Mouse (Mus musculus) layer of hippocampus, postnatal 25 days (tissue): Measurements from ENCODE around the gene Bricd5. TPM values are rescaled to one million over a fixed set of nuclear protein-coding genes. Genes with fewer than 3 reads are reported as not detected.
A peak's percentile ranks its signal among the peaks of the same experiment; 100 is the strongest.

Experiments
- DNase-seq, 2 experiments: peaks; one replicate each; pipeline ENCODE4 v3.0.0; 2022; ENCODE audit warnings: mixed read lengths in 2 of 2, low spot score in 1 of 2; ENCODE audit errors: extremely low spot score in 1 of 2
- total RNA-seq, 2 experiments: library from RNA; stranded (reverse); gene quantifications; 2 replicates each; pipeline ENCODE4 v1.2.3; 2021

Gene Bricd5
- total RNA-seq, 2 experiments from 2014 or later = 1.6 to 3.5 TPM

DNA sequence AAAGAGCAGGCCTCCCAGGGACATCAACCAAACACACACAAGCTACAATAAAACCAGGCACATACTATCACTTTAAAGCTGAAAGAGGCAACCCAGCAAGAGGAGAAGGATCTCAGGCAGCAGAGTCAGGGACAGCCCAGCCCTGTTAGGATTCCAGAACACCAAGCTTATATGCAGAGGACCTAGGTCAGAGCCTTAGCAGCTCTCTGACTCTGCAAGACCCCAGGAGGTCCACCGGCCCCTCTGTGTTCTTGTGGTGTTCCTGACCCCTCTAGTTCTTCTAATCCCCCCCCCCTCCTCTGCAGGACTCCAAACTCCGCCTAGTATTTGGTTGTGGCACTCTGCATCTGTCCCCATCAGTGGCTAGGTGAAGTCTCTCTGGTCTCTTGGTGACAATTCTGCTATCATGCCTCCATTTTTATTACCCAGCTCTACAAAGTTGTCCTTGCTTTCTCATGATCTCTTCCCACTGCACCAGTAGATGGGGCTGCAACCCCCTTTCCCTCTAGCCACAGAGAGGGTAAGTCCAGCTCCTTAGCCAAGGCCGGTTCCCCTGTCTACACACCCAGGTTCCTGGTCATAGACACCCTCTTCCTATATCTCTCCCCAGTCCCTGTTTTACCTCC lies 6.6 kb downstream of the Bricd5 start:
- DNase-seq = no peak

DNA sequence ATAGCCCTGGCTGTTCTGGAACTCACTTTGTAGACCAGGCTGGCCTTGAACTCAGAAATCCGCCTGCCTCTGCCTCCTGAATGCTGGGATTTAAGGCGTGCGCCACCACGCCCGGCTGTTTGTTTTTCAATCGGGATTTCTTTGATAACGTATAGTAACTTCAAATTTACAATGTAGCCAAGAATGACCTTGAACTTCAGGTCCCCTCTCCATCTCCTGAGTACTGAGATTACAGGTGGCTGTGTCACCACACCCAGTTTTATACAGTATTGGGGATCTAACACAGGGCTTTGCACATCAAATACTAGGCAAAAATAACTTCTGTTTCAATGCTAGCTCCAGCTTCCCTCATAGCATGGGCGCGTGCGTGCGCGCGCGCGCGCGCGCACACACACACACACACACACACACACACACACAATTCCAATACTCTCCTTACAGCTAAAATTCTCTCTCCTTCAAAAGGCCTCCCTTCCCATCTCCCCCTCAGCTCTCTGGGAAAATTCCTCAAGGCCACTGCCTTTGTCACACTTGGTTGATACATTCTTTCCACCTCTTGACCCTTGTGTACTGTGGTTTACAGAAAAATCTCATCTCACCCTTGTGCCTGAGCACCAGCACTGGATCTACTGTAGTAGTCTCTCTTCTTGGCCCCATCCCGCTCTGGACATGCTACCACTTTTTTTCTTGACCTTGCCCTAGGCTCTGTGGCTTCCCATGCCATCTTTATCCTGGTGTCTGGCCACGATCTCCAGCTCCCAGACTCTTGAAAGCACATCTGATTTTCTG lies 7.5 kb downstream of the Bricd5 start:
- DNase-seq = no peak

DNA sequence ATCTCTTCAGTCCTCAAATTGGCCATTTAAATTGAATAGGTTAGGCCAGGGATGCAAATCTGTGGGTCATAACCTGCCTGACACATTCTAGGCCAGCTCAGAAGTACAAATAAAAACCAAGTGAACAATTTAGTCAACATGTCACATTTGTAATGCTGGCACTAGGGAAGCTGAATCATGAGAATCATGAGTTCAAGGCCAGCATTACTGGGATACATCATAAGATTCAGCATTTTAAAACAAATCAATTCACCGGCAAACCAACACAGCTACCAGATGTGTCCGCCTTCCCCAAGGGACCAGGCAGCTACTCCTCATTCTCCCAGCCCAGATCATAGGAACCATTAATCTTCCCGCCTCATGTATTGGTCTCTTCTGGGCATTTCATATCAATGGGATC lies 9.8 kb downstream of the Bricd5 start:
- no peak for DNase-seq

DNA sequence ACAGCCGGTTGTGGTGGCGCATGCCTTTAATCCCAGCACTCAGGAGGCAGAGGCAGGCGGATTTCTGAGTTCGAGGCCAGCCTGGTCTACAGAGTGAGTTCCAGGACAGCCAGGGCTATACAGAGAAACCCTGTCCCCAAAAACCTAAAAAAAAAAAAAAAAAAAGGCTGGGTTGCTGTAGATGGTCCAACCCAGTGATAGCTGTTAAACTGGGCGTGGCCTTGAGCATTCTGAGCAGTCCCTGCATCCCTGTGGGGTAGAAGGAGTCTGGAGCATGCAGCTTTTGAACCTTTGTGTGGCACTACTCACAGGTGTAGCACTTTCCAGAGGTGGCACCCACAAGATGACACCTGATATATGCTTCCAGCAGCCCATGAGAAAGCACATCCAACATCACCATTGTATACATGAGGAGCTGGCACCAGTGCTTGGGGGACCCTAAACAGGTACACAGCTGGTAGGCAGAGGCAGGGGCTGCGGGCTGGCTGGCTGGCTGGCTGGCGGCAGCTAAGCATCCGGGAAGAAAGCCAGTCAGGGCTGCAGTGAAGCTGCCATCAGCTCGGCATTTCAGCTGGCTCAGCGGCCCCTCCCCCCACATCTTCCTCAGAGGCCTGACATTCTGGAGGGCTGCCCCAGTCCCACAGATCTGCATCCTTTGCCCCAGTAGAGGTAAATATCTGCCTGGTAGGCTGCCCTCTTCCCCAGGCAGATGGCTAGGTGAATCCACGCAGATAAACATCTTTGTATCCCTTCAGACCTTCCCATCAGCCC lies 11.6 kb downstream of the Bricd5 start:
- DNase-seq = peak in 1 of 2 experiments; percentile 62

DNA sequence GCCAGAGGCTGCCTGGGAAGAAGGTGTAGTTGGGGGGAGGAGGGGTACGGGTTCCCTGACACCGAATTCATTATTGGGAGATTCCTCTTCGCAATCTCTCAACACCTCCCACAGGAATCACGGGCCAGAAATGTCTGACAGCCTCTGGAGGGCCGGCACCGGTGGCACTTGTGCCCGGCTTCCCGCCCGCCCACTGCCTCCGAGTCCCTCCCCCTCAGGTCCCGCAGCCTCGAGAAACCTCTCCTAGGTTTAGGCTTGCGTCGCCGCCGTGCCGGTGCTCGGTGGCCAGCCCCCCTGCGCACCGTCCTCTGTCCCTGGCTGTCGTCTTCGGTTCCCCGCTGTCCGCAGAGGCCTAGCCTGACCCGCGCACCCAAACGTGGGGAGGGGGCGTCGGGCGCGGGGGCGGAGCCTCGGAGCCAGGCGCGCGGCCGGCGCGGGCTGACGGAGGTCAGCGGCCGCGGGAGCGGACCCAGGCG lies 14.5 kb downstream of the Bricd5 start, which contains the start of gene Caskin1:
Gene Caskin1 (plus strand): TSS at position 416 of the 476 bp plus-strand sequence.
- DNase-seq = no peak

DNA sequence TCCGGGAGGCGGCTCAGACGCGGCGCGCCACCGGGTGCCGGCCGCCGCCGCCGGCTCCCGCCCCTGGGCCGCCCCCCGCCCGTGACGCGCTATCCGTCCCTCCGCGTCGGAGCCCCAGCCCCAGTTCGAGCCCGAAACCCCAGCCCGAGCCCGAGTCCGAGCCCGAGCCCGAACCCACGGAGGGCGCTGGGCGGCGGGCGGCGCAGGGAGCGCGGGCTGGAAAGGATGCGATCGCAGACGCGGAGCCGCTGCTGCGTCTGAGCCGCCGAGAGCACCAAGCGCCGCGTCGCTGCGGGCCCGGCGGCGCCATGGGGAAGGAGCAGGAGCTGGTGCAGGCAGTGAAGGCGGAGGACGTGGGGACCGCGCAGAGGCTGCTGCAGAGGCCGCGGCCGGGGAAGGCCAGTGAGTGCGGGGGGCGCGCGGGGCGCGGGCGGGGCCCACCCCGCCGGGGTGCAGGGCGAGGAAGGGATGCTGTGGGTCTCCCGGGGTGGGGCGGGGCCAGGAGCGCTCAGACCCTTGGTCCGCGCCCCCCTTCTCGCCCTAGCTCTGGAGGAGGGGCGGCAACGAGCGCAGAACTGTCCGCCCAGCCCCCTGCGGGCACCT lies 15.1 kb downstream of the Bricd5 start:
- no peak for DNase-seq

DNA sequence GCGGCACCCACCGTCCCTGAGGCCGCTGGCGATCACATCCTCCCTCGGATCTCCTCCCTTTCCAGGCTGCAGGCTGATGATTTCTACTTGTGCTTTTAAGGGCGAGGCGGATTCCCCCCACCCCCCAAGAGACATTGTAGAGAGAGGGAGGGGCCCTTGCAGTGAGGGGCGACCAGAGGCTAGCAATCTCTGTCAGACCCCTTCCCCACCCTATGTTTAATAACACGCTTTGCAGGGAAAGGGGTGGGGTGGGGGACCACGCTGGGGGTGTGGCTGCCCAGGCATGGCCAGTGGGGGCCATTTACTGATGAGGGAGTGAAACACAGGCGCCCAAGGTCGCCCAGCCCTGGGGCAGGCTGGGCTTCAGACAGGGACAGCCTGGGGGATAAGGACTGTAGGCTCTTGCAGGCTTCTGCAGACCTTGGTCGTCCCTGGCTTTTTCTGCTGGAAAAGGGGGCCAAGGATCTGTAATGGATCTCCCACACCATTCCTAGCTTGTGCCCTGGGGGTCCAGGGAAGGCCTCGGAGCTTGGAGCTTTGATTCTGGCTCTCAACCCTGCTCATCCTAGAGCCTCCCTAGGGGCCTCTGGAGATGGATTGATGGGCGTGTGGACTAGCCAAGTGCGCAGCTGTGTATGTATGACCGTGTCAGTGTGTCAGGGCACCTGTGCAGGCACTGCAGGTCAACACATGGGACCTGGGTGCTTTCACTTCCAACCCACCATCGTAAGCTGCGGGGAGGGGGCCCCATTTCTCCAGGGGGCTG lies 15.8 kb downstream of the Bricd5 start:
- DNase-seq = no peak

DNA sequence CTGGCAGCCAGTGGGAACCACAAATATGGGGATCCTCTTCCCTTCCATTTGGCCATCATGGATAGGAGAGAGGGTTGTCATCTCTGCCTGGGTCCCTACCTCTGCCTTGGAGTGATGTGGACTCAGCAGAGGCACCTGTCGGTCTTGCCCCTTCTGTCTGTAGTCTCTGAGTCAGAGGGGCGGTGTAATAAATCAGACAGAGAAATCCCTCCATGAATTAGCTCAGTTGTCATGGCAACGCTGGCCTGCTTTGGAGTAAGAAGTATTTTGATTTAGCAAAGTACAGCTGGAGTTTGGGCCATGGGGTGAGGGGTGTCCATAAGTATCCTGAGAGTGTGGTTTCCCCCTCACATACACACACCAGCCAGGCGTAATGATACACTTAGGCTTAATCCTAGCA lies 16.7 kb downstream of the Bricd5 start:
- DNase-seq = no peak

DNA sequence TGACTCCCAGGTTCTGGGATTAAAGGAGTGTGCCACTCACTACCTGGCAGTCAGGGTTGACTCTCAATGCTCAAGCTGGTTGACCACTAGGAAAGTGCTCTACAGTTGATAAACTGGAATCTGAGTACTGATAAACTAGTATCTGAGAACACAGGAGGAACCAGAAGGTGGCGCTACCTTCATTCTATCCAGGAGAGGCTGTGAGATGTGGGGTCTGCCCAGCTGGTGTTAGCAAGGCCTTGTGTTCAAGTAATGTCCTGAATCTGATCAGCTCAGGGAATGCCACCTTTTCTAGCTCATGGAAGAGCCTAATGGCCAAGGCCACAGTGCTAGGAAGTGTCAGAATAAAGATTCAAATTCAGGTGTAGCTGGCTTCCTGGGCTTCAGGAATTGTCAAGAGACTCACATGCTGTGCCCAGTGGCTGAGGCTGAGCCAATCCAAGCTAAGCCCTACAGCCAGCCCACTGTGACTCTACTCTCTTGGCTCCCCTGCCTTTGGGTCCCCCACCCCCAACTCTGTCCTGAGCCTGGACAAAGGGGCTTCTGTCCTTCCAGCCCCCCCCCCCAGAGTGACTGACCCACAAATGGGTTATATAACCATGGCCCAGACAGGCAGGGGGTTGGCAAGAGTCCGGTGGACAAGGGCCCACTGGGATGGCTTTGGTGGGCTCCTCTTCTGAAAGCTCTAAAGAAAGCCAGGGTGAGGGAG lies 21.1 kb downstream of the Bricd5 start:
- DNase-seq = peak in 1 of 2 experiments; percentile 70

DNA sequence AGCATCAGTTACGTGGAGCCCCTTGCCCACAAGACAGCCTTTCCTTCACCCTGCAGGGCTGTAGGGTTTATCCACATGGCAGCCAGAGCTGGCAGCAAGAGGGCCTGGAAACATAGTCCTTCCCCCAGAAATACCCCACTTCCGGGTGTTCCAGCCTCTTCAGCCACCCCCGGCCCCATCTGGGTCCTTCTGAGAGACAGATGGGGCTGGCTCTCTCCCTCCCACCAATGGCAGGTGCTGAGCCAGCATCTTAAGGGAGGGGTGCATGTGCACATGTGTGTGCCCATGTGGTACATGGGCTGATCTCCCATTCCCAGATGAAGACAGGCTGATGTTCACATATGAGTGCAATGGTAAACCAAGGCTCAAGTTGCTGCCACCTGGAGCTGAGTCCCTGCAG lies 21.8 kb downstream of the Bricd5 start:
- no peak for DNase-seq

DNA sequence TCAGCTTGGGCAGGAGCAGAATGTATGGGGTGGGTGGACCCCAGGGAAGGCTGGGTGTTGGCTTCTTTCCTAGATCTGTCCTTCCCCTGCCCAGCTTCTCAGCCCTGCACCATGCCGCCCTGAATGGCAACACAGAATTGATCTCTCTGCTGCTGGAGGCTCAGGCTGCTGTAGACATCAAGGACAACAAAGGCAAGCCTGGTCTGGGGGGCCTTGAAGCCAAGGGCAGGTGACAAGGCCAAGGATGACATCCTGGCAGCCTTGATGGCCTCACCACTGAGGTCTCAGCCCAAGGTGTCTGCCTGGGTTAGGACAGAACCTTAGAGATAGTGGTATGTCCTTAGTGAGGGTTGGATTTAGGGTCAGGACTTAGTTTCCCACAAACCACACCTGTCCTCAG lies 22.3 kb downstream of the Bricd5 start:
- DNase-seq = no peak

DNA sequence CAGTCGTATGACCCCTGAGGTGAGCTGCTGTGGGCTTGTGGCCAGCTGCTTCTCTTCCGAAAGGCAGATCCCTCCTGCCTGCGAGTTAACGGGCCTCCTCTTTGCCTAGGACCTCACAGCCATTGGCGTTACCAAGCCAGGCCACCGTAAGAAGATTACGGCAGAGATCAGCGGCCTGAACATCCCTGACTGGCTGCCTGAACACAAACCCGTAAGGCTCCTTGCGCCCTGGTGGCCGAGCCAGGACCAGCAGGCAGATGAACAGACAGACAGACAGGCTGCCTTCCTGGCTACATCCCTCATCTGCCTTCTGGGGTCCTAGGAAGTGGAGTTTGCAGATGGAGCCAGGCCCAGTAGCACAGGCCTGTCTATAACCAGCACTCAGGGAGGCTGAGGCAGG lies 28.5 kb downstream of the Bricd5 start:
- DNase-seq = no peak

DNA sequence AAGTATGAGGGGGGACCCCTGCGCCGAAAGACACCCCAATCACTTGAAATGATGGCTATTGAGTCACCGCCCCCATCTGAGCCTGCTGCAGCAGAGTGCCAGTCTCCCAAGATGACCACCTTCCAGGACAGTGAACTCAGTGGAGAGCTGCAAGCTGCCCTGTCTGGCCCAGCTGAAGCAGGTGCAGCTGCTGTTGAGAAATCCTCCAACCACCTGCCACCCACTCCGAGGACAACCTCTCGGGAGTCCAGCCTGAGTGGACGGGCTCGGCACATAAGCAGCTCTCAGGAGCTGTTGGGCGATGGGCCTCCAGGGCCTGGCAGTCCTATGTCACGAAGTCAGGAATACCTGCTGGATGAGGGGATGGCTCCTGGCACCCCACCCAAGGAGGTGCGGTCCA lies 30.4 kb downstream of the Bricd5 start:
- DNase-seq = no peak

DNA sequence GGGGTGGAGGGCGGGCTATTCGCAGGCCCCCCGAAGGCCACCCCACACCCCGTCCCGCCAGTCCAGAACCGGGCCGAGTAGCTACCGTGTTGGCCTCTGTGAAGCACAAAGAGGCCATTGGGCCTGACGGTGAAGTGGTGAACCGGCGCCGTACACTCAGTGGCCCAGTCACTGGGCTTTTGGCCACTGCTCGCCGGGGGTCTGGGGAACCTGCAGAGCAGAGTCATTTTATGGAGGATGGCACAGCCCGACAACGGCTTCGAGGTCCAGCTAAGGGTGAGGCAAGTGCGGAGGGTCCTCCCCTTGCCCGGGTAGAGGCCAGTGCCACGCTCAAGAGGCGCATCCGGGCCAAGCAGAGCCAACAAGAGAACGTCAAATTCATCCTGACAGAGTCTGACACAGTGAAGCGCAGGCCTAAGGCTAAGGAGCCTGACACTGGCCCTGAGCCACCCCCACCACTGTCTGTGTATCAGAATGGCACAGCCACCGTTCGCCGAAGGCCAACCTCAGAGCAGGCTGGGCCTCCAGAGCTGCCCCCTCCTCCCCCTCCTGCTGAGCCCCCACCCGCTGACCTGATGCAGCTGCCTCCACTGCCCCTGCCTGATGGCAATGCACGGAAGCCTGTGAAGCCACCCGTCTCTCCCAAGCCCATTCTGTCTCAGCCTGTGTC lies 31.7 kb downstream of the Bricd5 start:
- no peak for DNase-seq

DNA sequence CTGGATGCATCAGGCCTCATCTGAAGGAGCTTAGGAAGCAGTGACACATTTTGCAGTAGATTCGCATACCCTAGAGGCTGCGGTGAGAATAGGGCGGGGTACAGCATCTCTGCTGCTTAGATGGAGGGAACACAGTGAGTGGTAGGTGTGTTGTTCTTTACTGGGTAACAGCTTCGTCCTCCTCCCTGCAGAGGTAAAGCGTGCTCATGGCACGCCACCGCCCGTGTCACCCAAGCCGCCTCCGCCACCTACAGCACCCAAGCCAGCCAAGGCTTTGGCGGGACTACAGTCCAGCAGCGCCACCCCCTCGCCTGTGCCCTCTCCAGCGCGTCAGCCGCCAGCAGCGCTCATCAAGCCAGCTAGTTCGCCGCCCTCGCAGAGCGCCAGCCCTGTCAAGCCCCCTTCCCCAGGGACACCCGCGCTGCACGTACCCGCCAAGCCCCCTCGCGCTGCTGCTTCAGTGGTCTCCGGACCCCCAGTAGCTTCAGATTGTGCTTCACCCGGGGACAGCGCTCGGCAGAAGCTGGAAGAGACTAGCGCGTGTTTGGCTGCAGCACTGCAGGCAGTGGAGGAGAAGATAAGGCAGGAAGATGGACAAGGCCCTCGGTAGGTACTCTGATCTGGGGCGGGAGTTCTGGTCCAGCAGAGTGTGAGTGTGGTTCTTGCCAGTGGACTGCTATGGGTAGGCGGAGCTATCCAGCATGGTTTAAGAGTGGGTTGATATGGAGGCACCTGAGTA lies 32.8 kb downstream of the Bricd5 start:
- no peak for DNase-seq

DNA sequence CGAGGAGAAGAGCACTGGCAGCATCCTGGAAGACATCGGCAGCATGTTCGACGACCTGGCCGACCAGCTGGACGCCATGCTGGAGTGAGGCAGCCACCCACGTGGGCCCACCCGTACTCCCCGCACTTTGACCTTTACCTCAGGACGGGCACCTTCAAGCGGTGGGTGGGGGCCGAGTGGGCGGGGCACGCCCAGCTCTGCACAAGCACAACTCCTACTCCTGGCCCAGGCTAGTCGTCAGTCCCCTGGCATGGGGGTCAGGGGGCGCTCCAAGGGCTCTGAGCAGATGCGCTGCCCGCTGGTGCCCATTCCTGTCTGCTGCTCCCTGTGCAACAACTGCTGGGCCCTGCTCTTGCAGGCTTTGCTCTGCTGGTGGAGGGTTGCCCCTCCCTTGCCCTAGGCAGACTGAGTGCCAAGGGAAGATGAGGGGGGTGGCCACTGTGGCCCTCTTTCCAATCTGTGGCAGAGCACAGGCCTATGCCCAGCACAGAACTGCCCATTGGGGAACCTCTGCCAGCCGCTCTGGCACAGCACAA lies 33.5 kb downstream of the Bricd5 start:
- DNase-seq = no peak

DNA sequence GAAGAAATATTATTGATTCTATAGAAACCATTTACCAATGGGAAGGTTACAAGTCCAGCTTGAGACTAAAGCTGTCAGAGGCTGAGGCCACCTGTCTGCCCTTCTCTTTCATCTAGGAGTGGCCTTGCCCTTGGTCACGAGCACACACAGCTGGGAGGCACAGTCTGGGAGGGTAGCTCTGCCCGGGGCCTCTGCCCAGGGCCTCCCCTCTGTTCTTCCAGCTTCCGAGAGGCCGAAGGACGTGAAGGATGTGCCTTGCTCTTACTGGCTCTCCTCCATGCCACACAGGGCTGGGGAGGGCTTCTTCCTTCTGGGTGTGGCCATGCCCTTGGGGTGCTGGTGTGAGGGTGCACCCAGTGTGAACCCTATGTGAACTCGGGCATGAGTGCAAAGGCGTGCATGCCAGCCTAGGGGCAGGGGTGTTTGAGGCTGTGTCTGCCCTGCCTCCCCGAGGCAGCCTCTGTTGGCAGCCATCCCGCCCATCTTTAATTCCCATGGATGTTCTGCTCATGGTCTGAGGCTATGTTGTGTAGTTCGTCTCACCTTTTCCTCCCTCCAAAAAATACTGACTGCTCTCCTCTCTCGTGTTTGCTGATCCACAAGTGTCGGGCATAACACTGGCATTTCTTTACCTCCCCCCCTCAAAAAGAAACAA lies 34.2 kb downstream of the Bricd5 start:
- DNase-seq = no peak
